Mouse (Mus musculus) CH12.LX (cell line): ENCODE results near the gene Cspg4.

ENCODE experiments used
- CTCF ChIP-seq, 2 experiments: IDR thresholded peaks in 1 of 2; conservative IDR thresholded peaks in 1 of 2; 2 replicates each; pipeline ENCODE4 v1.5.1; 2011 to 2012; ENCODE audit warnings: low read depth in 2 of 2, low read length in 2 of 2, improper control_type of control experiment in 1 of 2, inconsistent platforms in 1 of 2, mild to moderate bottlenecking in 1 of 2, moderate library complexity in 1 of 2
- E2F4 ChIP-seq: IDR thresholded peaks from 2 replicates; pipeline ENCODE4 v1.6.1; 2011; ENCODE audit warnings: low read depth, low read length, improper control_type of control experiment; ENCODE audit not compliant: insufficient replicate concordance
- EP300 ChIP-seq: IDR thresholded peaks from 2 replicates; pipeline ENCODE4 v1.6.1; 2011; ENCODE audit warnings: low read length, improper control_type of control experiment
- HCFC1 ChIP-seq: IDR thresholded peaks from 2 replicates; pipeline ENCODE4 v1.6.1; 2012; ENCODE audit warnings: low read depth, mild to moderate bottlenecking, inconsistent platforms, low read length, improper control_type of control experiment
- MYC ChIP-seq: IDR thresholded peaks from 2 replicates; pipeline ENCODE4 v1.6.1; 2011; ENCODE audit warnings: low read depth, mild to moderate bottlenecking, improper control_type of control experiment, low read length
- NRF1 ChIP-seq: IDR thresholded peaks from 2 replicates; pipeline ENCODE4 v1.6.1; 2014; ENCODE audit warnings: low read depth, mild to moderate bottlenecking, inconsistent platforms, low read length, improper control_type of control experiment, moderate library complexity
- PAX5 ChIP-seq: IDR thresholded peaks from 2 replicates; pipeline ENCODE4 v1.6.1; 2012; ENCODE audit warnings: low read length, inconsistent platforms, mixed read lengths
- POLR2A ChIP-seq: IDR thresholded peaks from 2 replicates; pipeline ENCODE4 v1.6.1; 2011; ENCODE audit warnings: low read depth, mild to moderate bottlenecking, improper control_type of control experiment, low read length
- SMC3 ChIP-seq: IDR thresholded peaks from 2 replicates; pipeline ENCODE4 v1.6.1; 2011; ENCODE audit warnings: low read depth, low read length, improper control_type of control experiment
- USF2 ChIP-seq: conservative IDR thresholded peaks from 2 replicates; pipeline ENCODE4 v1.6.1; 2011; ENCODE audit warnings: low read depth, low read length, improper control_type of control experiment

DNA sequence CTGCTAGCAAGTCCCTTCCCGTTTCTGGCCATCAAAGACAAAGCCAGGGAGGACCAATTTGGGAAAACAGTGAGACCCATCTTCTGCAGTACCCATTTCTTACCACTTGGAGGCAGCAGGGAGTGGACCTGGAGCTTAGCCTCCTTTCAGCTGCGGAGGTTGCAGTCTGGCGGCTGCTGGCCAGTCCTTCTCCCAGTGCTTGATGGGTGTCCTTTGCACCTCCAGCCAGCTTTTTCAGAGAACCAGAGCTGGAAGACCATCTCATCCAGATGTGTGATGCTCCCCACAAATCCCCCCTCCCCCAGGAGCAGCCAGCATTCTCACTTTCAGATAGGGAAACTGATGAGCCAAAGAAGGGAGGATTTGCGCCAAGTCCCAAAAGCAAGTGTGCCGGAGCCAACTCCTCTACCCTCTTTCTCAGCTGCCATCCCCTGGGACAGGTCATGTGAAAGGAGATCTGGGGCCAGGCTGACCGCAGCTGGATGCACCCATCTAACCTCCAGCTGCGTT lies 21.1 kb upstream of the Cspg4 start:
- TF ChIP-seq POLR2A = no peak
- peak; percentile 72 to 88 for TF ChIP-seq CTCF (conservative IDR thresholded peaks at IDR 0.05 in 1 of 2, IDR thresholded peaks at IDR 0.05 in 1 of 2; ENCODE audit: low read depth in 2 of 2, low read length in 2 of 2)
- no peak for TF ChIP-seq USF2
- no peak for TF ChIP-seq EP300
- TF ChIP-seq HCFC1 = no peak
- no peak for TF ChIP-seq MYC
- TF ChIP-seq SMC3 = peak; percentile 57
- TF ChIP-seq E2F4 = no peak
- no peak for TF ChIP-seq NRF1
- TF ChIP-seq PAX5 = no peak
